Mouse (Mus musculus): ENCODE data around the gene Pink1. TPM values are rescaled to one million over a fixed set of nuclear protein-coding genes. Genes with fewer than 3 reads are reported as not detected.
A peak's percentile ranks its signal among the peaks of the same experiment; 100 is the strongest.

Gene Pink1
- polyA plus RNA-seq, 1 experiment from 2014 or later, result 35.9 TPM

DNA sequence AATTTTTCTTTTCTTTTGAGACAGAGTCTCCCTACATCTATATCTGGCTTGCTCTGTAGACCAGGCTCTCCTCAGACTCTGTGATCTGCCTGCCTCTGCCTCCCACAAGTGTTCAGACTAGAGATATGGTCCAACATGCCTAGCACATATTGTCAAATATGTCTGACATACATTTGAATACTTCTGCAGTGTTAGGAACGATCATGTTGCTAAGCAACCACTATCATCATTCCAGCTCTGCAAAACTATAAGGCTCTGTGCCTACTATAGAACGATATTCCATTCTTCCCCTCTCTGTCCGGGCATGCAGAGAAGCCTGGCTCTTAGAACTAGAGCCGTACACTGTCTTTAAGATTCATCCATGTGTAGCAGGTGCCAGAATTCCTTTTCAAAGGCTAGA is 3.4 kb downstream of the Pink1 start:
- Histone ChIP-seq H3K36me3 (no peaks in the 10 kb centered on the region), H3K4me2 (replicated peaks) (no peak overlapping the region), H3K9me3 (no peaks in the 10 kb centered on the region), H3K4me1 (replicated peaks) (peaks cover 10% of the 10 kb centered on the region; the same call in 1 of the 2 replicates), H3K27me3 (replicated peaks) (no peaks in the 10 kb centered on the region), H3K27ac (no peak overlapping the region), H3K9ac (no peak overlapping the region), H3K4me3 (replicated peaks) (no peak overlapping the region)
- no peak for ATAC-seq
- 70% methylated on average over 4 of the region's 4 CpGs for WGBS

DNA sequence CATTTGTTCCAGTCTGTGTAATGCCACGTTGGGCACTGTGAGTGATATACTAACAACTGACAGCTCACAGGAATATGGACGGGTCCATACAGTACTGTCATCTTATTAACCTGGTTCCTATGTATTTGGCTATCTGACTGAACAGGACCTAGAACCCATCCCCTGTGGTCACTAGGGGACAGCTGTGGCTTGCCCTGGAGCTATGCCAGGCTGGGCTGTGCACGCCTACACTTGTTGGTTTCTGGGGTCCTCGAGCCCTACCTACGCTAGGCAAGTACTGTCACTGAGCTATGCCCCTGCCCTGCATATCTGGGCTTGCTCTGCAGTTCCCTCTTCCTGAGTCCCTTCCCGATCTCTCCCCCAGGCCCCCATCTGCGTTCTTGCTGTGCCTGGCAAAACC is 4.6 kb downstream of the Pink1 start:
- Histone ChIP-seq H3K27ac (no peak overlapping the region), H3K4me2 (replicated peaks) (no peak overlapping the region), H3K9ac (no peak overlapping the region), H3K27me3 (replicated peaks) (no peaks in the 10 kb centered on the region), H3K4me1 (replicated peaks) (peaks cover 10% of the 10 kb centered on the region; the same call in 1 of the 2 replicates), H3K36me3 (peaks cover 3% of the 10 kb centered on the region; the same call in 1 of the 2 replicates), H3K4me3 (replicated peaks) (no peak overlapping the region), H3K9me3 (no peaks in the 10 kb centered on the region)
- no peak for ATAC-seq
- WGBS, result 82% methylated on average over 7 of the region's 7 CpGs

DNA sequence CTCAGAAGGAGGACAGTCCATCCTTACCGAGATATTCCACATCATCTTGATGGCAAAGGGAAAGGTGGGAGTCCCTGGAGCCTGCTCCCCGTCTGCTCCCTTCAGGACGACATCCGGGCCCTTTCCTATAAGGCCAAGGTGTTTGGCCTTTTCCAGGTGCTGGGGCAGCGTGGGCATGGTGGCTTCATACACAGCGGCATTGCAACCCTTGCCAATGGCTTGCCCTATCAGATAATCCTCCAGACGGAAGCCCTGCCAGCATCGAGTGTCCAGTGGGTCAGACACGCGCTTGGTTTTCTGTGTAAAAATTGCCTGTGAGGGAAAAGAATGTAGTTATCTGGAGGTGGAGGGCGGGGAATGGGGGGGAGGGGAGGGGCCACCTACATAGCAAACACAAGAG is 5.4 kb downstream of the Pink1 start:
- Histone ChIP-seq H3K9me3 (no peaks in the 10 kb centered on the region), H3K27me3 (replicated peaks) (no peaks in the 10 kb centered on the region), H3K4me1 (replicated peaks) (peaks cover 10% of the 10 kb centered on the region; the same call in 1 of the 2 replicates), H3K9ac (peak overlapping the region; percentile 17; the same call in 1 of the 2 replicates), H3K27ac (no peak overlapping the region), H3K4me3 (replicated peaks) (no peak overlapping the region), H3K36me3 (peaks cover 5% of the 10 kb centered on the region; the same call in 1 of the 2 replicates), H3K4me2 (replicated peaks) (no peak overlapping the region)
- 70% methylated on average over 11 of the region's 11 CpGs for WGBS
- no peak for ATAC-seq

DNA sequence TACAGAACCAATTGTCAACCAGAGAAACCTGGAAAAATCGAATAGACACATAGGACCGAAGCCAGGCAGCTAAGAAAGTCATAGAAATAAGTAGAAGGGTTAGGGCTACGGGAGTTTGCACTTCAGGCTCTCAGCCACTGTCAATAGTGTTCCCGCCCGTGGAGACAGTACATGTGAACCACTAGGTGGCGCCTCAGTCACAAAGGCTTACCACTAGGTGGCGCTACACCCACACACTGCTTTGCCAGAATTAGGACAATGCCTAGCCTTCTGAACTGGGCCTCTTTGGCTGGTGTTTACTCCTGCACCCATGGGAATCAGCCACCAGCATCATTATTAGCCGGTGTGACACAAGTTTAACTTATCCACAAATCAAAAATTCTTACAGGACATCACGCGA is 6.6 kb downstream of the Pink1 start:
- Histone ChIP-seq H3K9me3 (no peaks in the 10 kb centered on the region), H3K4me2 (replicated peaks) (no peak overlapping the region), H3K4me3 (replicated peaks) (no peak overlapping the region), H3K4me1 (replicated peaks) (peaks cover 10% of the 10 kb centered on the region; the same call in 1 of the 2 replicates), H3K27ac (no peak overlapping the region), H3K9ac (no peak overlapping the region), H3K36me3 (peaks cover 6% of the 10 kb centered on the region), H3K27me3 (replicated peaks) (no peaks in the 10 kb centered on the region)
- 35% methylated on average over 10 of the region's 10 CpGs for WGBS
- peak; percentile 27 for ATAC-seq

DNA sequence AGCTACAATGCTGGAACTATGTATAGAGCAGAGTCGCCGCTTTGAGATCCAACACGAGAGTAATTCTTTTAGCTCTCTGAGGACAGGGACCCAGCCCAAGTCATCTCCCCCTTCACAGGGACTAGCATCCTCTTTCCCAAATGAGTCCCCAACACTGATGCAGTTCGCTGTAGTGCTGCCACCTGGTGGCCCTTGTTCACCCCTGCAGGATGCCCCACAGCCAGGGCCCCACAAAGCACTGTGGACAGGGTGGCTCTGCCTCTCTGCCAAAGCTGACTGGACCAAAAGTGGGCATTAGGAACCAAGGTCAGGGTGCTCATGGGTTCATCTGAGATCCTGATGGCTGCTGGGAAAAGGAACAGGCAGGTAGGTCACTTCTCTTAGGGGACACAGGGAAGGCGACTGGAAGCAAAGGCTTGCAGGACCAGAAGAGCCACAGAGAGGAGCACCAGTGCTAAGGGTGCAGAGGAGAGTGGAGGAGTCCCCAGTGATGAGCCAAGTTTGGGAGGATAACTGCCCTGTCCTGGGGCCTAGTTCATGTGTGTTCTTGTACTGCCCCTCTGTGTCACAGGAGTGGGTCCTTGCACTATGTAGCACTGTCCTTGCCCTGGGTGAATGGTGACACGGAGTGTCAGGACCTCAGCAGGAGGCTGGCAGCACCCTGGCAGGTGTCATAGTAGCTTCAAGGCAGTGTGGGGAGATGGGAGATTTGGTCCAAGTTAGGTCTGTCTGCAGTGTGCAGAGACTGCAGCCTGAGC is 7.4 kb downstream of the Pink1 start:
- Histone ChIP-seq H3K4me3 (replicated peaks) (no peak overlapping the region), H3K9ac (no peak overlapping the region), H3K9me3 (no peaks in the 10 kb centered on the region), H3K27me3 (replicated peaks) (no peaks in the 10 kb centered on the region), H3K36me3 (peaks cover 10% of the 10 kb centered on the region), H3K4me2 (replicated peaks) (no peak overlapping the region), H3K4me1 (replicated peaks) (peaks cover 5% of the 10 kb centered on the region; the same call in 1 of the 2 replicates), H3K27ac (no peak overlapping the region)
- 52% methylated on average over 6 of the region's 6 CpGs for WGBS
- peak; percentile 32; the same call in 1 of the 2 replicates for ATAC-seq

DNA sequence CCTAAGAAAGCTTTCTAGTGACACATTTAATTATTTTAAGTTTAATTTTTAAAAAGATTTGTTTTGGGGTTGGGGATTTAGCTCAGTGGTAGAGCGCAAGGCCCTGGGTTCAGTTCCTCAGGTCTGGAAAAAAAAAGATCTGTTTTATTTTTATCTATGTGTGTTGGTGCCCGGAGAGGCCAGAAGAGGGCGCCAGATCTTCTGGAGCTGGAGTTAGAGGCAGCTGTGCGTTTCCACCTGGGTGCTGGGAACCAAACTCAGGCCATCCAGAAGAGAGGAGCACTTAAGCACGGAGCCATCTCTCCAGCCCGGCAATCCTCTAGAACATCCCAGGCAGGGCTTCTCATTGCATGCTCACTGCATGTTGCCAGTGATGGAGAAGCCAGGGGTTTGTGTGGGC is 9.7 kb downstream of the Pink1 start:
- no peak overlapping the region for H3K4me3 ChIP-seq (replicated peaks)
- no peak overlapping the region for H3K9ac ChIP-seq
- no peaks in the 10 kb centered on the region for H3K27me3 ChIP-seq (replicated peaks)
- no peak overlapping the region for H3K4me2 ChIP-seq (replicated peaks)
- peaks cover 25% of the 10 kb centered on the region for H3K36me3 ChIP-seq
- H3K27ac ChIP-seq, result no peak overlapping the region
- no peaks in the 10 kb centered on the region for H3K9me3 ChIP-seq
- no peak for ATAC-seq
- H3K4me1 ChIP-seq (replicated peaks), result 0 out of 2 replicates have a peak, but pooled peaks cover 2% of the 10 kb centered on the region
- WGBS, result 89% methylated on average over 6 of the region's 6 CpGs

DNA sequence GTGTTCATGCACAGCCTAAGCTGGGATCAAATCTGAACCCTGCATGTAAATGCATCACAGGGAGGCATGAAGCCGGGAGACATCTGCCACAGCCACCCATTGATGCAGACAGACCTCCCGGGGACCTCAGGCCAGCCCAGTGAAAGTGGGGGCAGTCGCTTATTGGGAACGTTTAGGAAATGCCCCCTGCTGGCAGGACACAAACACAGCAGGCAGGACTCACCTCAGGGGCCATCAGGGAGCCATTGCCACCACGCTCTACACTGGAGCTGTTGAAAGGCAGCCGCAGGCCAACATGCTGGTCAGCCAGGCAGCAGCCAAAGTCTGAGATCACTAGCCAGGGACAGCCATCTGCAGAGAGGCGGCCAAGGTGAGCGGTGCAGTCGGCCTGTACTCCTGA is 10.3 kb downstream of the Pink1 start:
- WGBS, result 74% methylated on average over 9 of the region's 9 CpGs
- Histone ChIP-seq H3K9me3 (no peaks in the 10 kb centered on the region), H3K36me3 (peaks cover 31% of the 10 kb centered on the region), H3K4me2 (replicated peaks) (no peak overlapping the region), H3K9ac (no peak overlapping the region), H3K4me3 (replicated peaks) (no peak overlapping the region), H3K27me3 (replicated peaks) (no peaks in the 10 kb centered on the region), H3K4me1 (replicated peaks) (0 out of 2 replicates have a peak, but pooled peaks cover 2% of the 10 kb centered on the region), H3K27ac (no peak overlapping the region)
- ATAC-seq, result no peak

DNA sequence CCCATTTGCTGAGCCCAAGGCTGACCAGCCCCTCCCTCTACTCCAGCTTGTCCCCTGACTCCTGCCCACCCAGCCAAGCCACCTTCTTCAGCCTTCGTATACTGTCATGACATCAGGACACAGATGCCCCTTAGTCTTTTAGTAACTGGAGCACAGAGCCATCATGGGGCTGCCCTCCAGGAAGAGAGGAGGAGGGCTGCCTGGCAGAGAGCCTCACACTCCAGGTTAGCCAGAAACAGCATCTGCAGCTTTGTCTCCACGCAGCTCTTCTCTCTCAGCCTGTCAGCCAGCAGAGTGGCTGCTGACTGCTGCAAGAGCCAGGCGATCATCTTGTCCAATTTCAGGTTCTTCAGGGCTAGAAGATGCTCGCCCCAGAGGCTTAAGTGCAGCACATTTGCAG is 12.3 kb downstream of the Pink1 start:
- H3K9me3 ChIP-seq, result no peaks in the 10 kb centered on the region
- H3K27ac ChIP-seq, result no peak overlapping the region
- 86% methylated on average over 4 of the region's 4 CpGs for WGBS
- H3K4me2 ChIP-seq (replicated peaks), result no peak overlapping the region
- H3K9ac ChIP-seq, result no peak overlapping the region
- no peaks in the 10 kb centered on the region for H3K4me1 ChIP-seq (replicated peaks)
- no peak overlapping the region for H3K4me3 ChIP-seq (replicated peaks)
- ATAC-seq, result no peak
- H3K36me3 ChIP-seq, result peaks cover 42% of the 10 kb centered on the region
- no peaks in the 10 kb centered on the region for H3K27me3 ChIP-seq (replicated peaks)

DNA sequence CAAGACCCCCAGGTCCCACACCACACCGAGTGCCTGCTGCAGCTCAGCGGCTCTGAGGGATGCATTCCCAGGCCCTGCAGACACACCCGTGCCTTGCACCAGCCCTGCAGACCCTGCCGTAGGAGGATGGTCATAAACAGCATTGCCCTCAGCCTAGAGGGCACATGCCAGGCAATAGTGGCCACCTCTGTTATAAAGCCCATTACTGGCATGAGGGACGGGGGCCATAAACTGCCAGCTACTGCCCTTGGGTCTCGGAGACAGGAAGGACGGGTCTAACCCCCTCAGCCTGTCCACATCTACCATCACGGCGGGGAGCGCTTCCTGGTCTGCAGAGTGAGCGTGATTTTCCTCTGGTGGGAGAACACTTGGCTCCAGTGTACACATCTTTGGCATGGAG is 13.1 kb downstream of the Pink1 start:
- Histone ChIP-seq H3K4me1 (replicated peaks) (no peaks in the 10 kb centered on the region), H3K4me3 (replicated peaks) (no peak overlapping the region), H3K27ac (no peak overlapping the region), H3K4me2 (replicated peaks) (no peak overlapping the region), H3K27me3 (replicated peaks) (no peaks in the 10 kb centered on the region), H3K9ac (no peak overlapping the region), H3K36me3 (peaks cover 44% of the 10 kb centered on the region), H3K9me3 (no peaks in the 10 kb centered on the region)
- whole genome bisulfite sequencing, result 86% methylated on average over 11 of the region's 11 CpGs
- no peak for ATAC-seq

DNA sequence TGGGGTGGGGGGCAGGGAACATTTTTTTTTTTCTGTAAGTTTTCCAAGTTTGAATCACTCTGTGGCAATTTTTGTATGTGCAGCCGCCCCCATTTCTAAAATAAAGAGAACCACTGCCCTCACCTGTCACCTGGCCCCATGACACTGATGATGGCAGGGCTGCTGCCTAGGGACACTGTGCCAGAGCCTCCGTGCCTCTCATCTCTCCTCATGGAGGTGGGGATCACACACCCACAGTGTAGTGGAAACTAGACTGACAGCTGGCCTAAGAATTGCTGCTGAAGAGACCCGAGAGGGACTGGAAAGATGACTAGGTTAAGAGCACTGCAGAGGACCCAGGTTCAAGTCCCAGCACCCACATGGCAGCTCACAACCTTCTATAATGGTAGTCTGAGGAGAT is 14.0 kb downstream of the Pink1 start:
- 95% methylated on average over 3 of the region's 3 CpGs for WGBS
- H3K36me3 ChIP-seq, result peaks cover 53% of the 10 kb centered on the region
- H3K9me3 ChIP-seq, result no peaks in the 10 kb centered on the region
- H3K4me3 ChIP-seq (replicated peaks), result no peak overlapping the region
- H3K9ac ChIP-seq, result no peak overlapping the region
- no peaks in the 10 kb centered on the region for H3K27me3 ChIP-seq (replicated peaks)
- ATAC-seq, result no peak
- H3K4me1 ChIP-seq (replicated peaks), result no peaks in the 10 kb centered on the region
- no peak overlapping the region for H3K27ac ChIP-seq
- no peak overlapping the region for H3K4me2 ChIP-seq (replicated peaks)

DNA sequence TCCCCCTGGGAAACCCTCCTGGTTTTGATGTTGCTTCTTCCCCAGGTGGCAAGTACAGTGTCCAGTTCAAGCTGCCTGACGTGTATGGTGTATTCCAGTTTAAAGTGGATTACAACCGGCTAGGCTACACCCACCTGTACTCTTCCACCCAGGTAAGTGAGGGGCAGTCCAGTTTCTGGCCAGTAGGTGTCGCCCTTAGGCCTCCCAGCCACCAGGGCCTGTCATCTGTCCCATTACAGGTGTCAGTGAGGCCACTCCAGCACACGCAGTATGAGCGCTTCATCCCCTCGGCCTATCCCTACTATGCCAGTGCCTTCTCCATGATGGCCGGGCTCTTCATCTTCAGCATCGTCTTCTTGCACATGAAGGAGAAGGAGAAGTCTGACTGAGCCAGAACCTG is 14.5 kb downstream of the Pink1 start:
- ATAC-seq, result peak; percentile 76
- Histone ChIP-seq H3K4me3 (replicated peaks) (no peak overlapping the region), H3K4me1 (replicated peaks) (no peaks in the 10 kb centered on the region), H3K9ac (no peak overlapping the region), H3K36me3 (peaks cover 52% of the 10 kb centered on the region), H3K27me3 (replicated peaks) (no peaks in the 10 kb centered on the region), H3K9me3 (no peaks in the 10 kb centered on the region), H3K4me2 (replicated peaks) (no peak overlapping the region), H3K27ac (no peak overlapping the region)
- WGBS, result 59% methylated on average over 8 of the region's 8 CpGs

DNA sequence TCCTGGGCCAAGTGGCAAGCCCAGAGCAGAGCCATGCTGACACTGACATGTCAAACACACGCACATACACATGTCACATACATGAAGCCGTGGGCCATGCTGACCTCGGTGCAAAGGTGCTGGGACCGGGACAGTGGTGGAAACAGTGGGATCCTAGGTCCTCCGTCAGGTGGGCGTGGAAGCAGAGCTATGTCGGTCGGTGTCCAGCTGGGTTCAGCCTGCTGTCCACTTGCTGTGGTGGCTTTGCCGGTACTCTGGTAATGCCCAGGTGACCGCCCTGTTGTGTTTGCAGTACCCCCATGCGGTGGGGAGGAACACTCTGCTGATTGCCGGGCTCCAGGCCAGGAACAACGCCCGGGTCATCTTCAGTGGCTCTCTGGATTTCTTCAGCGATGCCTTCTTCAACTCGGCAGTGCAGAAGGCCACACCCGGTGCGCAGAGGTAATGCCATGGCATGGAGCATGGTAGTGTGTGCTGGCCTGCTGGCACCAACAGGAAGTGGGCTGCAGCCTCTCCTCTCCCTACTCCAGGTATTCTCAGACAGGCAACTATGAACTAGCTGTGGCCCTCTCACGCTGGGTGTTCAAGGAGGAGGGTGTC is 15.7 kb downstream of the Pink1 start:
- Histone ChIP-seq H3K9me3 (no peaks in the 10 kb centered on the region), H3K27me3 (replicated peaks) (no peaks in the 10 kb centered on the region), H3K9ac (no peak overlapping the region), H3K4me2 (replicated peaks) (no peak overlapping the region), H3K4me1 (replicated peaks) (peaks cover 6% of the 10 kb centered on the region), H3K27ac (no peak overlapping the region), H3K4me3 (replicated peaks) (no peak overlapping the region), H3K36me3 (peaks cover 50% of the 10 kb centered on the region)
- ATAC-seq, result no peak
- WGBS, result 90% methylated on average over 19 of the region's 19 CpGs

DNA sequence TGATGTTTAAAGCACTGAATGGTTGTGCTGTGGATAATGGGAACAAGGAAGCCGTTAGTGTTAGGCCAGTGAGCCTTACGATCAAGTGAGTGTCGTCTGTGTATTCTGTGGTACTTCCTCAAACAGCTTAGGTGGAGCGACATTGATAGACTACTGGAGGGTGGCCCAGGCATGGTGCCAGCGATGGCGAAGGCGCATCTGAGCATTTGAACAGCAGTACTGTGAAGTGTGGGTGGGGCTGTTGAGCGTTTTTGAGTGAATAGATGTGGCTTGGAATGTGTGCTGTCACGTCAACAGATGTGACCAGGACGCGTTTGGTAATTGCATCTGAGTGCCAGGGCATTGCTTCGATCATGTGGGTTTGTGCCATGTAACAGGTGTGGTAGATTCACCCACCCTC is 18.4 kb downstream of the Pink1 start:
- H3K4me3 ChIP-seq (replicated peaks), result no peak overlapping the region
- H3K9ac ChIP-seq, result no peak overlapping the region
- no peak overlapping the region for H3K4me2 ChIP-seq (replicated peaks)
- no peak overlapping the region for H3K27ac ChIP-seq
- no peak for ATAC-seq
- H3K9me3 ChIP-seq, result no peaks in the 10 kb centered on the region
- H3K27me3 ChIP-seq (replicated peaks), result no peaks in the 10 kb centered on the region
- peaks cover 17% of the 10 kb centered on the region for H3K4me1 ChIP-seq (replicated peaks)
- peaks cover 39% of the 10 kb centered on the region for H3K36me3 ChIP-seq
- 90% methylated on average over 12 of the region's 12 CpGs for WGBS
